Mouse (Mus musculus) adrenal gland, adult (tissue): ENCODE data around the gene Bckdhb.

ENCODE experiments used
- DNase-seq, 2 experiments: peaks; one replicate each; pipeline ENCODE4 v3.0.0; 2022 to 2023; ENCODE audit warnings: low spot score in 1 of 2; ENCODE audit not compliant: inconsistent age in 2 of 2

Gene Bckdhb

GRCm38 (mm10) chr9:84041631-84042277, 116.8 kb downstream of the Bckdhb start:
- no peak for DNase-seq

DNA sequence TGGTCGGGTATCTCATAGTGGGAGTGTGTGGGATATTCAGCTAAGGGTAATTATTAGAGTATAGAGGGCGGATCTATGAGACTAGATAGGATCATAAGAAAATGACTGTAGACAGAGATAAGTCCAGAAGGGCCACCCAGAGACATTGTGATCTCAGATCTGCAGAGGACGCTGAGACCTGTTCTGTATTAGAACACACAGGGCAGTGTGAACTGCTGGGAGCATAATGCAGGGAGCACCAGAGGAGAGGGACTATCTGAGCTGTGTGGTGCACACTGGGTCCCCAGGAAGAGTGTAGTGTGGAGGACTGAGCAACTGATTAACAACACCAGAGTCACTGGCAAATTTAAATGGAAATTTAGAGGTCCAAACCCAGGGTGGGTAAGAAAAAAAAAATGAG, 117.6 kb downstream of the Bckdhb start:
- DNase-seq = no peak

- DNase-seq = no peak
These were observed 119.2 kb downstream of the Bckdhb start for GRCm38 (mm10) chr9:84044136-84044535.

- no peak for DNase-seq
These were observed 120.7 kb downstream of the Bckdhb start for GRCm38 (mm10) chr9:84045632-84046031.

- no peak for DNase-seq
These were observed 121.4 kb downstream of the Bckdhb start for GRCm38 (mm10) chr9:84046334-84046733.

- DNase-seq = no peak
These were observed 122.0 kb downstream of the Bckdhb start for GRCm38 (mm10) chr9:84046961-84047360.

DNA sequence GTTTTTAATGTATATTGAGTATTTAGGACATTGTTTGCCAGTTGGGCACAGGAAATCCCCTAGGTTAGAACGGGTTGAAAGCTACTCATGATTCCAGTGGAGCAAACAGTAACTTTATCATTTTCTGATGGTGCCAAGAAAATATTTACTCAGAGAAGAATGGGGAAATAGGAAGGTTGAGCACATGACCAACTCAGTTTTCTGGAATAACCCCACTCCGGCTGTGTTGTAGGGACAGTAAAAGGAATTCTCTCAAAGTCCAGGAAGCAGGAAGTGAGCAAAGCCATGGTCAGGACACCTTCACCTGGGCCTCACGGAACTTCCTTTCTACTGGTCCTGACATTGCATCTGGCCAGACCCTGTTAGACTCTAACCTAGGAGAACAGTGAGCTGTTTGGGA, 122.5 kb downstream of the Bckdhb start:
- DNase-seq = no peak

GRCm38 (mm10) chr9:84049142-84049541, 124.2 kb downstream of the Bckdhb start:
- DNase-seq = no peak

- no peak for DNase-seq
These were observed 126.1 kb downstream of the Bckdhb start for GRCm38 (mm10) chr9:84050867-84051635.

DNA sequence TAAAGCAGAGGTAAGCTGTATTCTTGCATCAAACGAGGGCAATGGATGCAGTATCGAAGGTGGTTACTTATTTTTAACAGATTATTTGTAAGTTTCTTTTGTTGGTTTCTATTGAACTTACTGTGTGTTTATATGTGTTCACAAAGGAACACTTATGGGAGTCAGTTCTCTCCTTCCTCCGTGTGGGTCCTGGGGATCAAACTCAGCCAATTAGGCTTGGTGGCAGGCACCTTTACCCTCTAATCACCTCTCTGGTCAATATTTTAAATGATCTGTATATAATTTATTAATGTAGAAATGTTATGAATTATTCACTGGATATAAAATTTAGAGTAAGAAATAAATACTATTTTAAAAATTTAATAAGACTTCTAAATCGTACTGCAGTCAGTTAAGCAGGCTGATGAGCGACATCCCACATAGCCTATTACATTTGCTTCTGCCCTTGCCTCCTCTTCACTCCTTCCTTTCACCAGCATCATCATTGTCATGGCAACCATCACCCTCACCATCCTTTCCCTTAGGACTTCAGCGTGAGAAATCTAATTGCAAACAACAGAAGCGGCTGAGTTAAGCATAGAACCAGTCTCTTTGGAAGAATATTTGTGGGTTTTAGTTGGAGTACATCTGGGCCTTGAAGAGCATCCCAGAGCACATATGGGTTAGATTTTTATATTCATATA, 130.3 kb downstream of the Bckdhb start:
- no peak for DNase-seq

DNA sequence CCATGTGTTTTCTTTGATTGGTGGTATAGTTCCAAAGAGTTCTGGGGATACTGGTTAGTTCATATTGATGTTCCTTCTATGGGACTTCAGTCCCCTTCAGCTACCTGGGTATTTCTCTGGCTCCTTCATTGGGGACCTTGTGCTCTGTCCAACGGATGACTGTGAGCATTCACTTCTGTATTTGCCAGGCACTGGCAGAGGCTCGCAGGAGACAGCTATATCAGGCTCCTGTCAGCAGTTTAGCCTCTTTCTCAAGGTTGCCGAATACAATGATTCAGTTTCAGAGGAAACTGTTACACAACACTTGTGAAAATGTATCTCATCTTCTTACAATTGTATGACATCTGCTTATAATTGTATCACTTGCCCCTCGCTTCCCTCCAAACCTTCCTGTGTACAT, 135.8 kb downstream of the Bckdhb start:
- peak in 1 of 2 experiments; percentile 69 for DNase-seq

- DNase-seq = no peak
These were observed 138.7 kb downstream of the Bckdhb start for GRCm38 (mm10) chr9:84063617-84064016.

DNA sequence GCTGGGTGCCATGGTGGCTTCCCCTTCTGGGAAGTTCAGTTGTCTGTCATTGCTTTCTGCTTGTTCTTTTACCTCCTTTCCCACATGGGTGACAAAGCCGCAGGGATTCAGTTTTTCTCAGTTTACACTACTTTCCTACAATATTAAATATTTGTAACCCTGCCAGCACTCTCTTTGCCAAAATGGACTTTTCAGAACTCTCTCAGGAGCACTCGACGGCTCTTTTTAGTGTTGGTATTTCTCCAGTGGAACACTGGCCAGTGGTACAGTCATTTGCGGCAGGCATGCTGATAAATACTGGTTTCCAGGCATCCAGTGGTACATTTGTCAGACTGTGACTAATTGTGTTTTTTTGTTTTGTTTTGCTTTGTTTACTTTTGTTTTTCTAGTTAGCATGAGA, 139.2 kb downstream of the Bckdhb start:
- DNase-seq = peak in 1 of 2 experiments; percentile 39

GRCm38 (mm10) chr9:84070247-84070646, 145.3 kb downstream of the Bckdhb start:
- DNase-seq = no peak

DNA sequence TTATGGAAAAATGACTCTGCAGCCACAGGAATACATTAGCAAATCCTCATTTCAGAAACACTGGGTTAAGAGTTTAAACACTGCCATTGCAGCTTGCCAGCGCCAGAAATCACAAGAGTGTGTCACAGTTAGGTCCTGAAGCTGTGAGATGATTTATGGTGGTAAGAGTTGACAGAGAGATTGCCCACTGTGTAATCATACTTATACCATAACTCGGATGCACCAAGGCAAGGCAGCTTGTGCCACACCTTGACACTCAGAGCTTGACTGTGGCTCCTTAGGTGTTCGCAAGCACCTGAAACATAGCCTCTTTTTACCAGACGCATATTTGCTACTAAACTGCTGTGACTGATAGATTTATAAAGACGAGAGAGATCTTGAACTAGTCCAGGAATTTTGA, 145.8 kb downstream of the Bckdhb start:
- DNase-seq = no peak

- no peak for DNase-seq
These were observed 147.6 kb downstream of the Bckdhb start for GRCm38 (mm10) chr9:84072534-84072933.

GRCm38 (mm10) chr9:84073237-84073636, 148.3 kb downstream of the Bckdhb start:
- DNase-seq = no peak

GRCm38 (mm10) chr9:84083551-84083950, 158.6 kb downstream of the Bckdhb start:
- DNase-seq = no peak

DNA sequence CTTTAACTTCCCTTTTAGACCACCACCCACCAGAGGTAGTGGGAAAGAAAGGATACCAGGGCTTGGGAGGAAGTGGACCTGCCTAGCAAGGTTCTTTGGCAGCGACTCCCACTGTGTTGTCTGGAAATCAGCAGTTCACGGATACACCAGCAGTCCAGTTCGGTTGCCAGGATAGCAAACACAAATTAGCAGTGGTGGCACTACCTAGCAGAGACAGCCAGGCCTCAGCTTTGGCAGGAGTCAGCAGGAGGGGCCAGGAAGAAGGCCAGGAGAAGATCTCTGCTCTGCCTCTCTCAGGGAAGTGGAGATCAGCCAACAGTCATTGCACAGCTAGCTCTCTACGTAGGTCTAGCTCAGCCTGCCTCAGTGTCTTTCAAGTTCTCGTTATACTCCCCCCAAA, 159.7 kb downstream of the Bckdhb start:
- DNase-seq = no peak

DNA sequence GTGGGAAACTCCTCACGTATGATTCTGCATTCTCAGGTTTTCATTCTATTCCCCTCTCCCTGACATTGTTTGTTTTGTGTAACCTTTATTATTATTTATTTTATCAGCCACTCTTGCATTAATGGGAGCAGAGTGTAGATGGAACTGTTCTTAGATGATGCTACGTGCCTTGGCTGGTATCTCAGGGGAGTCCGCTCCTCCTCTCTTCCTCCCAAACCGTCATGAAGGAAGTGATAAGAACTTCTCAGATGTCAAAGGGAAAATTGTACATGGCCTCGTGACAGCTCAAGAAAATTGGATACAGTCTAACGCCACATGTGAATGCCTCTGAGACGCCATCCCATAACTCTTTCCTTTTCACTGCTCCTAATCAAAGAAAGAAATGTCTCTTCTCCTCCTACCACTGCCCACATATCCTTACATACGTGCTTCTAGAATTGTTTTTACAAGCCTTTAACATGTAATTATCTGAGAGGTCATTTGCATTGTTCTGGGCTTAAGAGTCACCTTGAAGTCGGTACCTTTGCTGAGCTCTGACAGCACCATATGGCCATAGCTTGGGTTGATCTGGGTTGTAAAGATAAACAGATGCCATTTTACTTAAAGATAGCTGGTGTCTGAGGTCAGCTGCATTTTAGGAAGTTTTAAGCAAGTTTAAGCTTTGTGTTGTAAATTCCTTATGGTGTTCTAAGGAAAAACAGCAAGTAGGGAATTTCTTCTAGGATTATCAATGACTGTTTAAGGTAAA, 165.5 kb downstream of the Bckdhb start:
- no peak for DNase-seq

GRCm38 (mm10) chr9:84092994-84093393, 168.0 kb downstream of the Bckdhb start:
- DNase-seq = no peak
